Mouse (Mus musculus) MEL (cell line): ENCODE data around the gene Trim23. TPM values are rescaled to one million over a fixed set of nuclear protein-coding genes. Genes with fewer than 3 reads are reported as not detected.
A peak's percentile ranks its signal among the peaks of the same experiment; 100 is the strongest.
"Not testable (repeated sequence)": the region's sequence is repeated elsewhere in the genome, so short reads cannot be mapped to it uniquely, and the experiment has no call there.

Experiments
- DNase-seq: peaks from one replicate; pipeline ENCODE4 v3.0.0; 2011; ENCODE audit warnings: low read depth, low spot score
- H3K27ac ChIP-seq: 2 replicates; pipeline ENCODE4 v1.5.1; 2012; ENCODE audit warnings: low read depth, mild to moderate bottlenecking, control low read depth, low read length, moderate library complexity; ENCODE audit not compliant: control insufficient read depth
- H3K27me3 ChIP-seq, 2 experiments: fragments of 150-350 bp in 1 of 2; sonication (generic) in 1 of 2; 2 replicates each; pipeline ENCODE4 v1.6.1; 2012; ENCODE audit warnings: low read length in 2 of 2, mild to moderate bottlenecking in 2 of 2, improper control_type of control experiment in 1 of 2, moderate library complexity in 1 of 2; ENCODE audit not compliant: insufficient read depth in 2 of 2, control insufficient read depth in 1 of 2
- H3K36me3 ChIP-seq, 2 experiments: 2 replicates each; pipeline ENCODE4 v1.6.1; 2012 to 2014; ENCODE audit warnings: low read length in 2 of 2, improper control_type of control experiment in 1 of 2, inconsistent platforms in 1 of 2, mild to moderate bottlenecking in 1 of 2; ENCODE audit not compliant: insufficient read depth in 2 of 2, control insufficient read depth in 1 of 2
- H3K4me1 ChIP-seq, 2 experiments: fragments of 150-350 bp in 1 of 2; sonication (generic) in 1 of 2; 2 replicates each; pipeline ENCODE4 v1.6.1; 2012; ENCODE audit warnings: low read length in 2 of 2, improper control_type of control experiment in 1 of 2, mild to moderate bottlenecking in 1 of 2; ENCODE audit not compliant: insufficient read depth in 2 of 2, control insufficient read depth in 1 of 2
- H3K4me3 ChIP-seq, 2 experiments: fragments of 150-350 bp in 1 of 2; sonication (generic) in 1 of 2; 2 replicates each; pipeline ENCODE4 v1.5.1; 2012; ENCODE audit warnings: low read depth in 2 of 2, low read length in 2 of 2, mild to moderate bottlenecking in 2 of 2, moderate library complexity in 2 of 2, control low read depth in 1 of 2, improper control_type of control experiment in 1 of 2; ENCODE audit not compliant: control insufficient read depth in 1 of 2, insufficient read depth in 1 of 2
- H3K79me2 ChIP-seq: 2 replicates; pipeline ENCODE4 v1.6.1; 2012; ENCODE audit warnings: mild to moderate bottlenecking, low read length, moderate library complexity; ENCODE audit not compliant: control insufficient read depth, poor library complexity, insufficient read depth
- H3K9ac ChIP-seq: 2 replicates; pipeline ENCODE4 v1.6.1; 2012; ENCODE audit warnings: low read depth, mild to moderate bottlenecking, control low read depth, low read length, moderate library complexity; ENCODE audit not compliant: control insufficient read depth, poor library complexity, severe bottlenecking
- H3K9me3 ChIP-seq: fragments of 150-350 bp; sonication (generic); replicated peaks from 2 replicates; pipeline ENCODE4 v1.6.1; 2012; ENCODE audit warnings: mild to moderate bottlenecking, low read length, improper control_type of control experiment, moderate library complexity; ENCODE audit not compliant: insufficient read depth
- BHLHE40 ChIP-seq: IDR thresholded peaks from 2 replicates; pipeline ENCODE4 v1.6.1; 2012; ENCODE audit warnings: low read depth, mild to moderate bottlenecking, inconsistent platforms, low read length, improper control_type of control experiment, borderline replicate concordance
- CHD1 ChIP-seq: IDR thresholded peaks from 2 replicates; pipeline ENCODE4 v1.6.1; 2012; ENCODE audit warnings: low read depth, mild to moderate bottlenecking, inconsistent platforms, low read length, improper control_type of control experiment
- CTCF ChIP-seq, 3 experiments: IDR thresholded peaks in 2 of 3; conservative IDR thresholded peaks in 1 of 3; 2 replicates each; pipeline ENCODE4 v1.5.1; 2011 to 2012; ENCODE audit warnings: low read length in 3 of 3, low read depth in 2 of 3, mild to moderate bottlenecking in 2 of 3, improper control_type of control experiment in 1 of 3, inconsistent platforms in 1 of 3, mixed read lengths in 1 of 3, moderate library complexity in 1 of 3; ENCODE audit not compliant: control insufficient read depth in 1 of 3, insufficient read depth in 1 of 3, poor library complexity in 1 of 3, severe bottlenecking in 1 of 3
- ELF1 ChIP-seq: IDR thresholded peaks from 2 replicates; pipeline ENCODE4 v1.6.1; 2014; ENCODE audit warnings: low read depth, mild to moderate bottlenecking, inconsistent platforms, low read length, improper control_type of control experiment, moderate library complexity
- ETS1 ChIP-seq: IDR thresholded peaks from 2 replicates; pipeline ENCODE4 v1.6.1; 2012; ENCODE audit warnings: low read depth, mild to moderate bottlenecking, inconsistent platforms, low read length, improper control_type of control experiment, moderate library complexity
- GATA1 ChIP-seq: IDR thresholded peaks from 2 replicates; pipeline ENCODE4 v1.6.1; 2011; ENCODE audit warnings: low read depth, low read length, improper control_type of control experiment
- KAT2A ChIP-seq: conservative IDR thresholded peaks from 2 replicates; pipeline ENCODE4 v1.6.1; 2012; ENCODE audit warnings: low read depth, low read length, improper control_type of control experiment, inconsistent platforms
- MAZ ChIP-seq: IDR thresholded peaks from 2 replicates; pipeline ENCODE4 v1.6.1; 2012; ENCODE audit warnings: low read depth, mild to moderate bottlenecking, inconsistent platforms, low read length, improper control_type of control experiment
- MEF2A ChIP-seq: IDR thresholded peaks from 2 replicates; pipeline ENCODE4 v1.6.1; 2014; ENCODE audit warnings: low read depth, mild to moderate bottlenecking, inconsistent platforms, low read length, improper control_type of control experiment; ENCODE audit not compliant: poor library complexity, insufficient replicate concordance, severe bottlenecking; ENCODE audit errors: extremely low read depth
- MXI1 ChIP-seq: IDR thresholded peaks from 2 replicates; pipeline ENCODE4 v1.6.1; 2011; ENCODE audit warnings: mild to moderate bottlenecking, low read depth, low read length, improper control_type of control experiment
- MYC ChIP-seq: IDR thresholded peaks from 2 replicates; pipeline ENCODE4 v1.6.1; 2011; ENCODE audit warnings: low read depth, mild to moderate bottlenecking, low read length, improper control_type of control experiment, moderate library complexity
- NRF1 ChIP-seq: IDR thresholded peaks from 2 replicates; pipeline ENCODE4 v1.6.1; 2014; ENCODE audit warnings: low read depth, mild to moderate bottlenecking, inconsistent platforms, low read length, improper control_type of control experiment, moderate library complexity; ENCODE audit not compliant: poor library complexity, insufficient read depth, severe bottlenecking
- POLR2AphosphoS5 ChIP-seq: IDR thresholded peaks from 2 replicates; pipeline ENCODE4 v1.6.1; 2012; ENCODE audit warnings: low read depth, borderline replicate concordance, mild to moderate bottlenecking, inconsistent platforms, low read length, moderate library complexity, mixed read lengths
- RAD21 ChIP-seq: IDR thresholded peaks from 2 replicates; pipeline ENCODE4 v1.6.1; 2011; ENCODE audit warnings: mild to moderate bottlenecking, low read depth, low read length, improper control_type of control experiment
- SMC3 ChIP-seq: IDR thresholded peaks from 2 replicates; pipeline ENCODE4 v1.6.1; 2011; ENCODE audit warnings: low read depth, low read length, improper control_type of control experiment
- UBTF ChIP-seq: IDR thresholded peaks from 2 replicates; pipeline ENCODE4 v1.6.1; 2012; ENCODE audit warnings: low read depth, mild to moderate bottlenecking, inconsistent platforms, low read length, improper control_type of control experiment, moderate library complexity, borderline replicate concordance; ENCODE audit not compliant: insufficient read depth
- ZC3H11A ChIP-seq: IDR thresholded peaks from 2 replicates; pipeline ENCODE4 v1.6.1; 2012; ENCODE audit warnings: low read depth, mild to moderate bottlenecking, inconsistent platforms, low read length, improper control_type of control experiment
- ZKSCAN1 ChIP-seq: IDR thresholded peaks from 2 replicates; pipeline ENCODE4 v1.6.1; 2012; ENCODE audit warnings: low read depth, mild to moderate bottlenecking, inconsistent platforms, low read length, improper control_type of control experiment, moderate library complexity
- polyA plus RNA-seq, 2 experiments: library from polyadenylated mRNA; stranded (reverse) in 1 of 2; unstranded in 1 of 2; fragments of >175 nt in 1 of 2; fragments of >200 nt in 1 of 2; gene quantifications; 2 replicates each; pipeline versions ENCODE4 v1.2.1 to v1.2.4; 2012; ENCODE audit warnings: low replicate concordance in 2 of 2, low read depth in 1 of 2; ENCODE audit not compliant: insufficient read length in 2 of 2, insufficient read depth in 1 of 2, missing spikeins in 1 of 2
- total RNA-seq: library from RNA; depleted of rRNA; stranded (reverse); fragments of 300-350 nt; gene quantifications from 2 replicates; pipeline ENCODE4 v1.2.3, GENCODE M21; 2012

The Trim23 gene
- total and polyA plus RNA-seq, 3 experiments = 5.8 to 8.5 TPM; not detected in 1

DNA sequence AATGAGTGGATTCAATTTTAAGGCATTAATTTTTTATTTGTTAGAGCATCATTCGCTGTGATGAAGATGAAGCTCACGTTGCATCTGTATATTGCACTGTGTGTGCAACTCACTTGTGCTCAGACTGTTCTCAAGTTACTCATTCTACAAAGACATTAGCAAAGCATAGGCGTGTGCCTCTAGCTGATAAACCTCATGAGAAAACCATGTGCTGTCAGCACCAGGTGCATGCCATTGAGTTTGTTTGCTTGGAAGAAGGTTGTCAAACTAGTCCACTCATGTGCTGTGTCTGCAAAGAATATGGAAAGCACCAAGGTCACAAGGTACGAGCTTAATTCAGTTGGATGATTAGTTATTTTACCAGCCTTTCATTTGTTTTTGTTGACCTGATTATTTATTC is 8.8 kb downstream of the Trim23 start:
- no peak for DNase-seq
- Histone ChIP-seq H3K79me2 (no peaks in the 10 kb centered on the region), H3K9me3 (no peaks in the 10 kb centered on the region), H3K27me3 (no peaks in the 10 kb centered on the region), H3K4me3 (no peak overlapping the region), H3K36me3 (peaks cover 0 to 4% of the 10 kb centered on the region in 2 experiments; a peak in 2 of 4 replicates), H3K9ac (no peak overlapping the region), H3K4me1 (no peaks in the 10 kb centered on the region), H3K27ac (no peak overlapping the region)
- TF ChIP-seq NRF1 (no peak), ZC3H11A (no peak), POLR2AphosphoS5 (no peak), UBTF (no peak), BHLHE40 (no peak), MEF2A (no peak), RAD21 (no peak), MYC (no peak), ELF1 (no peak), MXI1 (no peak), MAZ (no peak), KAT2A (no peak)

DNA sequence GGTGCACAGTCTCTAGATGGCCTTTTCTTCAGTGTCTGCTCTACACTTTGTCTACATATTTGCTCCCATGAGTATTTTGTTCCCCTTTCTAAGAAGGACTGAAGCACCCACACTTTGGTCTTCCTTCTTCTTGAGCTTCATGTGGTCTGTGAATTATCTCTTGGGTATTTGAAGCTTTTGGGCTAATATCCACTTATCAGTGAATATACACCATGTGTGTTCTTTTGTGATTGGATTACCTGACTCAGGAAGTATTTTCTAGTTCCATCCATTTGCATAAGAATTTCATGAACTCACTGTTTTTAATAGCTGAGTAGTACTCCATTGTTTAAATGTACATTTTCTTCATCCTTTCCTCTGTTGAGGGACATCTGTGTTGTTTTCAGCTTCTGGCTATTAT is 17.3 kb downstream of the Trim23 start:
- TF ChIP-seq GATA1 = peak; percentile 51
- TF ChIP-seq, all 39 proteins: peak for 1; not testable (repeated sequence) for 38
- not testable (repeated sequence) for H3K79me2 ChIP-seq, H3K9ac ChIP-seq, H3K27me3 ChIP-seq, H3K27ac ChIP-seq, H3K4me1 ChIP-seq, H3K9me3 ChIP-seq, H3K4me3 ChIP-seq
- DNase-seq = peak; percentile 58
- H3K36me3 ChIP-seq = peaks cover 0 to 18% of the 10 kb centered on the region in 2 experiments; a peak in 2 of 4 replicates

DNA sequence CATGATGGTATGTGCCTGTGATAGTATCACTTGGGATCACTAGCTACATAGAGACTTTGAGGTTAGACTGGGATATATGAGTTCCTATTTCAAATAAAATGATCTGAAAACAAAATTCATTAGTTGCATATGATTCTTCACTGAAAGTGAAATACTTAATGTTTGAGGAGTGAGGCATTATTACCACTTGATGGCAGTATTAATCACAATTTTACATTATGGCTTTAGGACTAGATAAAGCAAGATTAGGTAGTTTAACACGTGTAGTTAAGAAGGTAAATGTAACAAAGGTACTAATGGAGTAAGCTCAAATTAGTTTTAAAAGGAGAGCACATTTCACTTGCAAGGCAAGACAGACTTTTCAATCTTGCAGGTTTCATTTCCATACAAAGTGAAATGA is 25.7 kb downstream of the Trim23 start:
- DNase-seq = peak; percentile 41
- no peak overlapping the region for H3K4me3 ChIP-seq
- H3K36me3 ChIP-seq = peaks cover 0 to 30% of the 10 kb centered on the region in 2 experiments; a peak in 2 of 4 replicates
- no peaks in the 10 kb centered on the region for H3K4me1 ChIP-seq
- no peak overlapping the region for H3K9ac ChIP-seq
- H3K27me3 ChIP-seq = no peaks in the 10 kb centered on the region
- no peaks in the 10 kb centered on the region for H3K79me2 ChIP-seq
- no peak overlapping the region for H3K27ac ChIP-seq
- TF ChIP-seq RAD21 (peak; percentile 41), CHD1 (no peak), MXI1 (no peak), CTCF (IDR thresholded peaks at IDR 0.05 in 2 of 3, conservative IDR thresholded peaks at IDR 0.05 in 1 of 3; ENCODE audit: control insufficient read depth in 1 of 3, insufficient read depth in 1 of 3, low read depth in 2 of 3, low read length in 3 of 3, poor library complexity in 1 of 3, severe bottlenecking in 1 of 3) (peak in 1 of 3 experiments; percentile 46; a peak in 2 of 6 replicates), ETS1 (no peak), GATA1 (peak; percentile 25; the same call in 1 of the 2 replicates), BHLHE40 (no peak), SMC3 (peak; percentile 19; the same call in 1 of the 2 replicates), ZKSCAN1 (no peak)
- H3K9me3 ChIP-seq = no peaks in the 10 kb centered on the region
